Mouse (Mus musculus): Measurements from ENCODE around the gene Gm266. TPM values are rescaled to one million over a fixed set of nuclear protein-coding genes. Genes with fewer than 3 reads are reported as not detected.

Gene Gm266
- total RNA-seq, 2 experiments from 2014 or later = not detected

GRCm38 (mm10) chr12:111503571-111503970, 17.9 kb upstream of the Gm266 start:
- no peak for ATAC-seq (ENCODE audit: poor library complexity, severe bottlenecking)

DNA sequence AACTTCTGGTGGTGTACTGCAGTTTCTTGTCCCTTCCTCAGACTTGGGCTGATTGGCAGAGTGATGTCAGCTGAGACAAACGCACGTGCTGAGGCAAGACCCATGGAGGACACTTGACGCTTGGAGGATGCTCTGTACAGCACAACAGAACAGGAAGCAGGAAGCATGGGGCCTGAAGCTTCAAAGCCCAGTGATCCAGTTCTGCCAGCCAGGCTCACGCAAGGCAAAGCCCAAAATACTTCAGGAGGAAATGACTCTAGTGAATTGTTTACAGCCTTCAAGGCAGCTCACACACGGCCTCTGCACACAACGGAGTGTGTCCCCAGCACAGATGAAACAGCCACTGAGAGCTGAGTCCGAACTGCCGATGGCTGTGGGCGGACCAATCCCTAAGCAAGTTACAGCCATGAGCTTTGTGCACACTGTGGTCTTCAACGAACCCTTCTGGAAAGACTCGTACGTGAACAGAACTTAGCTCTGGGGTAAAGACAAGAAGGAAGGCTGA, 17.5 kb upstream of the Gm266 start:
- no peak for ATAC-seq (ENCODE audit: poor library complexity, severe bottlenecking)

- ATAC-seq (ENCODE audit: poor library complexity, severe bottlenecking) = no peak
Measured at GRCm38 (mm10) chr12:111500725-111501124, 15.1 kb upstream of the Gm266 start.

DNA sequence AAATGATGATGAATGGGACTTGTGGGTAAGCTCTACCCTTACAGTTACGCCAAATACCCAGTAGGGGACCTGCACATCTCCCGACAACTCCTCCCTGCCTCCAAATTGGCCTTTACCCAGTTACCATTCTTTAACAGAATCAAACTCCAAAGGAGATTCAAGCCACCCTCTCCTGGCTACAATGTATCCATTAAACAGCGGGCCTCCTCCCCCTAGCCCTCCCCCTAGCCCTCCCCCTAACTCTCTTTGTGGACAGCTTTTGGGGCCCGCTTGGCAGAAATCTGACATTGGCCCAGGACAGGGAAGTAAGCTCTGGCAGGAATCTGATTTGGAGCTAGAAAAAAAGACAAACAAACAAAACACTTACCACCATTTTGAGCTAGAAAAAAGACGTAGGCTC, 14.0 kb upstream of the Gm266 start:
- no peak for ATAC-seq (ENCODE audit: poor library complexity, severe bottlenecking)

DNA sequence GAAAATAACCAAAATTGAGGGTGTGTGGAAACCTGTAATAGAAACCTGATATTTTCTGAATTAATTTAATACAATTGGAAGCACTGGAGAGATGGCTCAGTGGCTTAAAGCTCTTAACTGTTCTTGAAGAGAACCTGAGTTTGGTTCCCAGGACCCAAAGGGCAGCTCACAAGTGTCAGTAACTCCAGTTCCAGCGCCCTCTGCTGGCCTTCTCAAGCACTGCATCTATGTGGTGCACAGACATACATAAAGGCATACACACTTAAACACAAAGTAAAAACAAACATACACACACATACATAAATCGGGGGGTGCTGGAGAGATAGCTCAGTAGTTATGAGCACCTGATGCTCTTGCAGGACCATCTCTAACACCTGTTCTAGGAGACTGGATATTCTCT, 11.5 kb upstream of the Gm266 start:
- ATAC-seq (ENCODE audit: poor library complexity, severe bottlenecking) = no peak

DNA sequence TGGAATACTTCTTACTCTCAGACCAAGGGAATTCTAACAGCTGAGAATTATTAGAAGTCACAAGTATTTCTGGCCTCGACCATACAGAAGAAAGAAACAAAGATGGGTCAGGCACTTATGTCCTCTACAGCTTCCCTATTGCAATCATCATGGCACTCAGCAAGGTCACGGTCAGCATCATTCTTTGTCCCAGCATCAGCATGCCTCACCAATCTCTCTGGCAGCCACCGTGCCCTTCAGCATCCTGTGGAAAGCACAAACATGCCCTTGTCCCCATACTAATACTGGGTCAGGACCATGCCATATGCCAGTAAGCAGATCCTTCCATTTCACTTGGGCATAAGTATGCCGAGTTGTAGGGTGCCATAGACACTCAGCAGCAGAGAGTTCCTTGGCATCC, 9.3 kb upstream of the Gm266 start:
- no peak for ATAC-seq (ENCODE audit: poor library complexity, severe bottlenecking)

- no peak for ATAC-seq (ENCODE audit: poor library complexity, severe bottlenecking)
Measured at GRCm38 (mm10) chr12:111489261-111489865, 3.7 kb upstream of the Gm266 start.

DNA sequence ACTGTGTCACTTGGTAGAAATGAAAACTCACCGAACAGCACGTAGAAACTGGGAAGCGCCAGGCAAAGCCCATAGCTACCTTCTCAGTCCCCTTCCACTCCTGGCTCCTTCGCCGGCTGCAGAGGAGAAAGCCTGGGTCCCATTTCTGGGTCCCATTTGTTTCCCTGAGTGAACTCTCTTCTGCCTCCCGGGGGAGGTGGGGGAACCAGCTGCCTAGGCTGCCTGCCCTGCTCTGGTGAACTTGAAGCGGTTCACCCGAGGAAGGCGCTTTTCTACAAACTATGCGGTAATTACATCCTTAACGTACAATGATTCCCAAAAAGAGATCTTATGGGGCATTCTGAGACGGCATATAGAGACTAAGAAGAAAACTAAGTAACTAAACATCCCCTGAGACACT, 832 bp upstream of the Gm266 start:
- ATAC-seq (ENCODE audit: poor library complexity, severe bottlenecking) = no peak

DNA sequence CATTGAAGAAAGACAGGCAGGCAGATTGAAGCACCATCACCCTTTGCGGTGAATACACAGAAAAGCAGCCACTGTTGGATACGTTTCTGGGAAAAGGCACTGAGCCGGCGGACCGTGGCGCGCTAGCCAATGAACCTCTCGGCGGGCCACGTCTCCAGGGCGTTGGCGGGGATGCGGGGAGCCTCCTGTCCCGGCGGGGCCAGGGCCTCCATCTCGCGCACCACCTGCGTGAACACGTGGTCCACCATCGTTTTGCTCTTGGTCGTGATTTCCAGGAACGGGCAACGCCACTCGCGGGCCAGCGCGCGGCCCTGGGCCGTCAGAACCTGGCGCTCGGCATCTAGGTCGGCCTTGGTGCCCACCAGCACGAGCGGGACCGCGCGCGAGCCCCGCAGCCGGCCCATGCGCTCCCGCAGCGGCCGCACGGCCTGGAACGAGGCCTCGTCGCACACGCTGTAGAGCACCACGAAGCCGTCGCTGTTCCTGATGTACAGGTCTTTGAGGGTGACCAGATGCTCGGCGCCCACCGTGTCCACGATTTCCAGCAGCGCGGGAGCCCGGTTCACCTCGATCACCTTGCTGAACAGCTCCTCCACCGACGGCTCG, 474 bp downstream of the Gm266 start:
- ATAC-seq (ENCODE audit: poor library complexity, severe bottlenecking) = no peak

DNA sequence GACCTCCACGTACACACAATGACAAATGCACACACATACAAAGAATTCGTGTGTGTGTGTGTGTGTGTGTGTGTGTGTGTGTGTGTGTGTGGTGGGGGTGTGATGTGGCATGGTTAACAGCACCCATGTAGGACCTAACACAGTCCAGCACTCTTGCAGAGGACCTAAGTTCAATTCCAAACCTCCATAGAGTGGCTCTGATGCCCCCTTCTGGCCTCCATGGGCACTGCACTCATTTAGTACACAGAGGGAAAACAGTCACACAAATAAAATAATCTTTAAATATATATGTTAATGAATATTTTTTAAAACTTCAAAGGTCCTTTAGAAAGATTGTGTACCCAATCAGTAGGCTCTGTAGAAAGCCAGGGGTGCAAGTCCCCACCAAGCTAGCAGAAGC, 5.7 kb downstream of the Gm266 start:
- peak; percentile 59 for ATAC-seq (ENCODE audit: poor library complexity, severe bottlenecking)

GRCm38 (mm10) chr12:111478924-111479323, 6.7 kb downstream of the Gm266 start:
- no peak for ATAC-seq (ENCODE audit: poor library complexity, severe bottlenecking)

DNA sequence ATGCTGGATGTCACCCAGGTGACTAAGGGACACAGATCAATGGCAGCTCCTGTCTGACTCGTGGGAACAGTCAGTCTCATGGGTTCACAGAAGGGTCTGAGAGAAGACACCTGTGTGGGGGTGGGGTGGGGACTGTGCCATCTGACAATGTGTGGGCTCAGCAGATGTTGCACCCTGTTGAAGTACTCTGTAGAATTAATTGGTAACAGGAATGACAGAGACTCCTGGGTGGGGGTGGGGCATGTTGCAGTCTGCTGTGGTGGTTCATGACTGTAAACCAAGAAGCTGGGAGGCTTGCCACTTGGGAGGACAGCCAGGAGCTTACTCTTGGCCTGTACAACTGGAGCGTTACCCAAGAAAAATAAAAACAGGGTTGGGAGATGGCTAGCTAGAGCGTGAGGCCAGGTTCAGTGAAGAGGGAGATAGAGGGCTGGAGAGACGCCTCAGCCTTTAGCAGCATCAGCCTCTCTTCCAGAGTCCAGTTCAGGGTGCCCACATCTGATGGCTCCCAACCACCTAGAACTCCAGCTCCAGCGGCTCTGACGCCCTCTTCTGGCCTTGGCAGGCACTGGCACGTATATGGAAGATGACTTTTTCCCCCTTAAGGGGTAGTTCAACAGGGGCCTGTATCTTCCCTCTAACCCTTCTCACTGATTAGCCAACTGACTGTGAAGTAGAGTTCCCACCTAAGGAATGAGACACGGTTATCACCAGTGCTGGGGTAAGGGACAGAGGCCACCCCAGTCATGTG, 10.6 kb downstream of the Gm266 start:
- ATAC-seq (ENCODE audit: poor library complexity, severe bottlenecking) = no peak

GRCm38 (mm10) chr12:111474384-111474783, 11.2 kb downstream of the Gm266 start:
- ATAC-seq (ENCODE audit: poor library complexity, severe bottlenecking) = no peak

GRCm38 (mm10) chr12:111472886-111473285, 12.7 kb downstream of the Gm266 start:
- no peak for ATAC-seq (ENCODE audit: poor library complexity, severe bottlenecking)

GRCm38 (mm10) chr12:111471721-111472120, 13.9 kb downstream of the Gm266 start:
- ATAC-seq (ENCODE audit: poor library complexity, severe bottlenecking) = no peak

DNA sequence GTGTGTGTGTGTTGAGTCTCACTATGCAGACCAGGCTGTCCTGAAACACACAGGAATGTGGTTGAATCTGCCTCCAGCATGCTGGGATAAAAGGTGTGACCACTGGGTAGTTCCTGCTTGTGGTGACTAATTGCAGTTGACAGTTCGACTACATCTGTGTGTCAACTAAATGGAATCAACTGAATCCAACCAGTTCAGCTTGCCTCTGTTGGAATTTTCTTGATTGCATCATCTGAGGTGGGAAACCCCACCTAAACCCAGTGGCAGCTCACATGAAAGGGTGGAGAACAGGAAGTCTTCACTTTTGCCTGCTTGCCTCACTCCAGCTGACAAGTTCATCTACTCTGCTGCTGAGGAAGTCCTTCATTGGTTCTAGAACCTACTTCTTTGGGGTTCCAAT, 14.5 kb downstream of the Gm266 start:
- peak; percentile 45 for ATAC-seq (ENCODE audit: poor library complexity, severe bottlenecking)

DNA sequence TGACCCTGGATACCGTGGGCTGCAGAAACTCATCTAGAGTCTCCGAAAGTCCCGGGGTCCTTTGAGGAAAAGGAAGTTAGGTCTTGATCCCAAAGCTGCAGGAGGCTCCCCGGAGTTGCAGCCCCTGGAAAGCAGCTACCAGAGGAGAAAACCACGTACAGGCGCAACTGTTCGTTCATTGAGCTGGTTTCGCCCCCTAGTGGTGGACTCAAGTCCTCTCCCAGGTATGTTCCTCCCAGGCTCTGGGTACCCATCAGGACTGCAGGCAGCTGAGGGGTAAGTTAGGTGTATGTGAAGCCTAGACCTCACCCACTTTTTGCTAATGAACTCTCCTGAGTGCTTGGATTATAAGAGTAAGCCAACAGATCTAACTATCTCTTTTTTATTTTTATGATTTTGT, 16.1 kb downstream of the Gm266 start:
- peak; percentile 87 for ATAC-seq (ENCODE audit: poor library complexity, severe bottlenecking)

DNA sequence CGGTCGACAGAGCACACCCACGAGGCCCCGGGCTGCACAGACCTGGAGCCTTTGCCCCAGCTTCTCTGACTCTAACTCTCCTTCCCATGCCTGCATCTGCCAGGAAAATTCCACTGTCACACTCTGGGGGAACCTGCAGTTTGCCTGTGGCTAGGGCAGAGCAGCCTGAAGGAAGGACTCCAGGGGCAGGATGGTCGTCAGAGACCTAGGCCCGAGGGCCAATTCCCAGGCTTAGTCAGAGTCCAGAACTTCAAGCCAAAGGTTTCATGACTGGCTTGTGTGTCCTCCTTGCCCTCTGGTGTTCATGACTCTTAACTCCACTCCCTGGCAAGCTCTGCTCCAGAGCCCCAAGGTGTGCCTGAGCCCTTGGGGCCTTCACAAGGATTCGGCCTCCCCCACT, 17.4 kb downstream of the Gm266 start:
- no peak for ATAC-seq (ENCODE audit: poor library complexity, severe bottlenecking)

GRCm38 (mm10) chr12:111466369-111466768, 19.3 kb downstream of the Gm266 start:
- no peak for ATAC-seq (ENCODE audit: poor library complexity, severe bottlenecking)

DNA sequence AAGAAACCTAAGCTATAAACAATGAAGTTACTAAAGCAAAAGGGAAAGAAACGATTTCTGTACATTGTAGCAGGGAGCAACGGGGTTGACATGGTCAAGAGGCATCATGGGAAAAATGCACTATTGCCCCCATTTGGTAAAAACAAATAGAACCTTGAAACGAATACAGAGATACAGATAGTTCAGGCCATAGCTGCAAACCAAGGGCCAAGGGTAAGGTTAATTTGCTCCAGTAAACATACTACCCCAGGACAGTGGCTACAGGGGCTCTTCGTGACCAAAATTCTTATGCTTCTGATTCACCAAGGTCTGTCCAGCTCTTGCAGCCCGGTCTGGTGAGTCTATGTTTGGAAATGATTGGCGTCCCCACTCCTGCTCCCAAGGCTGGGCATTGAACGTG, 22.1 kb downstream of the Gm266 start:
- ATAC-seq (ENCODE audit: poor library complexity, severe bottlenecking) = no peak

DNA sequence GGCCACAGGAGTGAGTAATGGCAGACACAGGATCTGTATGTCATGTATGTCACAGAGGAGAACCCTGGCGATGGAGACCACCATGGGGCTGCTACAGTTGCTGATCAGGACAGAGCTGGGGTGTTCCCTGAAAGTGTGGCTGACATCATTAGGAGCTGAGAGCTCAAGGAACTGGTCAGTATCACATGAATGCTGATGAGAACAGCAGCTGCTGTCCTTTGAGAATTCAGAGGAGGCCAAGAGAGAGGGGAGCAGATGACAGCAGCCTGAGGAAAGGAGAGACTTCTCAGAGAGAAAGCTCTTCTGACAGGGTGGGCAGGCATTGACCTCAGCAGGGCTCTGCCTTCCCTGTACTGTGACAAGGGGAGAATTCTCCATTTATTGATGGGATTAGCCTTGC, 27.9 kb downstream of the Gm266 start:
- no peak for ATAC-seq (ENCODE audit: poor library complexity, severe bottlenecking)

DNA sequence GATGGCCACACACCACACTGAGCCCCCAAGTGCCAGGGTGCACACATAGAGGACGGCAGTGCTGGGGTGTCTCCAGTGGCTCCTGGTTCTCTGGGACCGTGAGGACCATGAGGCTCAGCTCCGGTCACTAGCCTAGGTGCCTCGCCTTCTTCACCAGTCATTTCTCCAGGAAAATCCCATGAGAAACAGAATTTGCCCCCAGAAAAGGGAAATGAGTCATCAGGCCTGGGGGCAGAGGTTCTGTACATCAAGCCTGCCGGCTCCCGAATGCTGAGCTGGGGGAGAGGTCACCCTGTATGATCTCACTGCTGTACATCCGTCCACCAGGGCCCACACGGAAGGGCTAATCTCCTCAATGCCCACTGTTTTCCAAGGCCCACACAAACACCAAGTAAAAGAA, 29.8 kb downstream of the Gm266 start:
- no peak for ATAC-seq (ENCODE audit: poor library complexity, severe bottlenecking)

Data from megakaryocyte, adult 5-6 weeks (primary cell).